Mouse (Mus musculus): ENCODE results near the gene Fgf4.
"Not testable (repeated sequence)": the region's sequence is repeated elsewhere in the genome, so short reads cannot be mapped to it uniquely, and the experiment has no call there.

Gene Fgf4

DNA sequence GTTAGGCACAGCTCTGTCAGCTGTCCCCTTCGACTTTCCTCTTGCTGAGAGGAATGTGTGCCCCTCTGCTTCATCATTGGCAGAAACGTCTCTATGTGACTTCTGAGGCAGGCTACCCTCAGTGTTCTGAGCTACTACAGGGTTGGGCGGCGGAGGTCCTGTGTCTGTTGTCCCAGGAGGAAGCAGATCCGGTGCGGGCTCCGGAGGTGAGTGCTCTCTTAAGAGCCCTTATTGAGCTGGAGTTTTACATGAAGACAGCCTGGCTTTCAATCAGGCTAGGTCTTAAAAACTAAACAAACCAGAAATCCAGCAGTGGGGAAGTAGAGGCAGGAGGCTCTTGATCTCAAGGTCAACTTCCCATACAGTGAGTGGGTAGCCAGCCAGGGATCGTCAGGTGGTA, 20.4 kb downstream of the Fgf4 start:
- DNase-seq = no peak

DNA sequence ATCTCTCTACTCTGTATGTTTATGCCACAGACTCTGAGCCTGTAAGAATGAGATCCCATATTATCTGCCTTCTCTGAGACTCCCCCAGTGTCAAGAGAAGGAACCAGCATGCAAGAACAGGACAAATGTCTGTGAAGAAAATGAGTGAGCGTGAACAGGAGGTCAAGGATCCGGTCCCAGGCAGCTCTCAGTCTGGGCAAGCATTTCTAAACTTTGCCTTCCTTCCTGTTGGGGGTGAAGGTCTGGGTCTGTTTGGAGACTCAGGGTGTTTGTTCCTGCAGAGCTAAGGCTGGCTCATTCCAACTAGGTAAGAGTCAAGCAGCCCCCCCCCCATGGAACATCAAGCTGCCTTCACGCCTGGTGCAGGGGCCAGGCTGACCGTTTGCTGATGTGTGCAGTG, 25.3 kb downstream of the Fgf4 start:
- DNase-seq = no peak

DNA sequence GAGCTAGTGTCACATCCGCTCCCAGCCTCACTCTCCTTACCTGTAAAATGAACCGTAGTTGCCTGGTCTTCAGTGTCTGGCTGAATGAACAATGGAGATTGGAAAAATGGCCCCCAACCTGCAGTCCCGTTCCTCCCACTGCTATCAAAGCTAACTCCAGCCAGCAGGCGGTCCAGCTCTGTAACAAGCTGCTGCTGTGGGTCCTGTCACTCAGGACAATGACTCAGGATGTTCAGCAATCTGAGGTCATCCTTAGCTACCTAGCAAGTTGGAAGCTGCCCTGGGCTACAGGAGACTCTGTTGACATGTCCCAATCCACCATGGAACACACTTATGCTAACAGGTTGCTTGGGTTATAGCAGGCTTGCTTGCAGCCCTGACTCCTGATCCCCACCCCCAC, 26.0 kb downstream of the Fgf4 start:
- DNase-seq = no peak

DNA sequence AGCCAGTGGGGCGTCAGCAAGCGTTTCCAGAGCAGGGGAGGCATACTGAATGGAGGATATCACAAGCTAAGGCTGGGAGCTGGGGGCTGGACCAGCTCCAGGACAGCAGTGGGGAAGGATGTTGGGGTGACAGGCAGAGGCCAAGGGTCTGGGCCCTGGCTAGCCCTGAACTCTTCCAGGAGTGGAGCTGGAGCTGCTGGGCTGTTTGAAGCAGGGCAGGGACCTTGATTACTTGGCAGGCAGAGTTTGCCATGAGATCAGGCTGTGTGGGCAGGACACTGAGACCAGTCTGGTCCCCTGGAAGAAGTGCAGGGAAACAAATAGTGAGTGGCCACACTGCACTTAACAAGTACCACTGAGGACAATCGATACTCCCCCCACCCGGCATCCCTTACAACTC, 27.1 kb downstream of the Fgf4 start:
- no peak for DNase-seq

DNA sequence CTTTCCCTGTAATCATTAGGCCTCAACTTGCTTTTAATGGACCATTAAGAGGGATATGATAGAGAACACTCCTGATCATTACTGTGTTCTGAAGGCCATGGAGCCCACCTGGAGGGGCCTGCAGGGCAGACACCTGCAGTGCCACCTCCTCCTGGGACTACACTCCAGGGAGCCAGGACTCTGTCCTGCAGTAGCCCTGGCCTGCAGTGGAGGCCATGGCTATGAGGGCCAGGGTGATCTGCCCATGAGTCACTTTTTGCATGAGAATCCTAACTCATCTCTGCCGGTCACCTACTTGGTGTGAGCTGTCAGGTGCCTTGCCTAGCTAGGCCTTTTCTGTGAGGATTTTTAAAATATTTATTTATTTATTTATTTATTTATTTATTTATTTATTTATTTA, 31.2 kb downstream of the Fgf4 start:
- no peak for DNase-seq

DNA sequence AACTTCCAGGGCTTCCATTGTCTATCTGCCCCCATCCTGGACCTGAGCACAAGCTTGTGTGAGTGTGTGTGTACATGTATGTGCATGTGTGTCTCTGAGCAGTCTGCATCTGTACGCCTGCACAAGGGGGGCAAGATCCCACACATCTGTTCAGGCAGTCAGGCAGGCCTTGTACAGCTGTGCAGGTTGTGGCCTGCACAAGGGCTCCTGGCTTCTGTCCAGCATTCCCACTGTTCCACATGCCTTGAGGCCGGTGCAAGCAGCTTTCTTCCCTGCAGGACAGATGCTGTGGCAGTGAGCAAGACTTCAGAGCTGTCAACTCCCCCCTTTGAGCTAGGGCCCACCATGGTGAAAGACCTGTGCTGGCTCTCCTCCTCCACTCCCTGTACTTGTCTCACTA, 35.9 kb downstream of the Fgf4 start:
- no peak for DNase-seq

DNA sequence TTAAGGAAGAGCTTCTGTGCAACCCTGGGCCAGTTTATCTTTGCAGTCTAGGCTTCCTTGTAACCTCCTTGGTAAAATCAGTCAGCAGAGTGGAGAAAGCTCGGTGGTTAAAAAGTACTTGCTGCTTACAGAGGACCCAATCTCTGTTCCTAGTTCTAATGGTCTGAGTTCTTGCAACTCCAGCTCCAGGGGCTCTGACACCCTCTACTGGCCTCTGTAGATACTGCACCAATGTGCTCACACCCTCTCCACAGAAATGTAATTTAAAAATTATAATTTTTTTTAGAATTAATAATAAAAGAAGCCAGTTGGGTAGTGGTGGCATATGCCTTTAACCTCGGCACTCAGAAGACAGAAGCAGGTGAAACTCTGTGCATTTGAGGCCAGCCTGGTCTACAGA, 40.5 kb downstream of the Fgf4 start:
- no peak for DNase-seq

DNA sequence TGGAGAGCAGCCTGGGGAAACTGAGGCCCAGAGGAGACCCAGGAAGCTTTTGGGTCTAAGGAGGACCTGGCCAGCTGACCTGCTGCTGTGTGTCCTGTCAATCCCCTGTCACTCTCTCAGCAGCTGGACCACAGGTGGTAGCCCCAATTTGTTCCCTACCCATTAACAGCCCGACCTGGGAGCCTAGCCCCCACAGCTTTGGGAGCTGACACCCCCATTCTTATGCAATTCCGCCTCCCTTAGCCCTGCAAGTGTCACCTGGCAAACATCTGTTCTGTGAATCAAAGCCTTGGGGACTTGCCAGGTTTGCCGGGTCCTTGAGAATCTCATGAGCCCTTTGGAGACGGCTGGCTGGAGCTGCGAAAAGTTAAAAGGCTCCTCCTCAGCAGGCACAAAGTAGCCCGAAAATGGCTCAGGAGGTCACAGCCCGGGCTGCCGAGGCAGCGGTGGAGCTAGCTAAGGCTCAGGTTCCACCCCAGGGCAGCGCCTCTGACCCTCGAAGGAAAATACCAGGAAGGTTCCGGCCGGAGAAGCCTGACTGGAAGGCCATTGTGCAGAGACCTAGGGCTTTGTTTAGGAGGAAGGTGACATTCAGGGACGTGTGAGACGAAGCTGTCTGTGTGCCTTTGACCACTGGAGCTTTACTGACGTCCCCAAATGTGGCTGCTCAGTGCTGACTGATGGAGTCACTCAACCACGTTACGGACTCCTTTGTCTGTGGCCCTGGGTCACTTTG, 41.6 kb downstream of the Fgf4 start:
- no peak for DNase-seq

DNA sequence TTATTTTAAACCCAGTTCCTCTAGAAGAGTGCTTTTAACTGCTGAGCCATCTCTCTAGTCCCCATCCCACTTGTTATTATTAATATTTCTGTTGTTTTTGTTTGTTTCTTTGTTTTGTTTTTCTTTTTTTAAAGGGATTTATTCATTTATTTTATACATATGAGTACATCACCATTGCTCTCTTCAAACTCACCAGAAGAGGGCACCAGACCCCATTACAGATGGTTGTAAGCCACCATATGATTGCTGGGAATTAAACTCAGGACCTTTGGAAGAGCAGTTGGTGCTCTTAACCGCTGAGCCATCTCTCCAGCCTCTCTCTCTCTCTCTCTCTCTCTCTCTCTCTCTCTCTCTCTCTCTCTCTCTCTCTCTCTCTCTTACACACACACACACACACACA, 43.5 kb downstream of the Fgf4 start:
- DNase-seq = not testable (repeated sequence)

DNA sequence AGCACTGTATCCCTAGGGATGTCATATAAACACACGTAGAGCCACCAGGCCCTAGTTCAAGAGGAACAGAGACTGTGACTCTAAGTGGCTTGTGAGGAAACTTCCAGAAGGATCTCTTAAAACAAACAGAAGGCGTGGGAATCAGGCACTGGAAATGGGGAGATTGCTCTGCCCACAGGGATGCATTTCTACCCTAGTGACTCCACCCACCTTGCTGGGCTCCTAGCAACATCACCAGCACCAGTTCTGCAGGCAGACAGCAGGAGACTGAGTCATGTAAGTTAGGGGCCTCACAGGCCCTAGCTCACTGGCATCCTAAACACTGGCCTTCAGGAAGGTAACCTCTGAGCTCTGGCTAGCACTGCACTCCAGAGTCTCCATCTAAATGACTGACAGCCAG, 44.7 kb downstream of the Fgf4 start:
- no peak for DNase-seq

DNA sequence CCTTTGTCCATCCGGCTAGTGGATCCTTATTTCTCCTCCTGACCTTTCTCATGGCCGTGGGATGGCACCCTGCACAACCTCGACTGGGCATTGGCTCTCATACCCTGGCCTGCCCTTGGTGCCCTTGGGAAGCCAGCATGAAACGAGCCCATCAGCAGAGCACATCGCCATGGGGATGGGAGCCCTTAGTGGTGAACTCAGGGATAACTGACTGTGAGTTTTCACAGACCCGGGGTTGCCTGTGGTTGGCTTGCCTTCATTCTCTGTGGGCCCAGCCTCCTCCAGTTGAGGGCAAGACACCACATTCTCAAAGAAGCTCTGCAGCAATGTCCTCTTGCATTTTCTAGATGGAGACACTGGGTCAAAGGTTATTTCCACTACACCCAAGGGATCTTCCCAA, 45.2 kb downstream of the Fgf4 start:
- no peak for DNase-seq

DNA sequence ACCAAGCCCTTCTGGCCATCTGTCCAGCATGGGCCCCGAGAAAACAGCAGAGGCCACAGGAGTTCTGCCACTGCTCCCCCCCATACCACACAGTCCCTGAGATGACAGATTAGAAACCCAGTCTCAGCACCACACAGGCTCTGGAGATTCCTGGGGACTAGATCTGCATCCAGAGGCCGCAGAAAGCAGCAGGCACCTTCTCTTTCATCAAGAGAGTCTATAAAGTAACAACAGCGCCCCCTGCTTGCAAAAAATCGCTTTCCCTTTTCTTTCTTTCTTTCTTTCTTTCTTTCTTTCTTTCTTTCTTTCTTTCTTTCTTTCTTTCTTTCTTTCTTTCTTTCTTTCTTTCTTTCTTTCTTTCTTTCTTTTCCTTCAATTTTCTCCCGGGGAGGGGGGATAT, 47.0 kb downstream of the Fgf4 start:
- no peak for DNase-seq

DNA sequence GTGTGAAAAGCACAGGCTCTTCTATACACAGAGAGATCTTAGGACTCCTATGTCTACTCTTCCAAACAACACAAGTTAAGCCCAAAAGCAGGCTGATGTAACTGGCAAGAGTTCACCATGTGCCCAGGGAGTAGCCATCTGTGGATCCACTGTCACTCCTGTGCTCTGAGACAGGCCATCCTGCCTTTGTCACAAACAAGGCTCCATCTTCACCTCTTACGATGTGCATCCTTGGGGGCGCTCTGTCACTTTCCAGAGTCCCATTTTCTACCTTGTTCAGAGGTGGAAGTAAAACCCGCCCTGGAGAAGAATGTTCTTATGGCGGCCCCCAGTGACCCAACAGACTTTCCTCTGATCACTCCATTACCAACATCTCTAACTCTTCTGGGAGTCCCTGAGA, 47.5 kb downstream of the Fgf4 start:
- DNase-seq = no peak

DNA sequence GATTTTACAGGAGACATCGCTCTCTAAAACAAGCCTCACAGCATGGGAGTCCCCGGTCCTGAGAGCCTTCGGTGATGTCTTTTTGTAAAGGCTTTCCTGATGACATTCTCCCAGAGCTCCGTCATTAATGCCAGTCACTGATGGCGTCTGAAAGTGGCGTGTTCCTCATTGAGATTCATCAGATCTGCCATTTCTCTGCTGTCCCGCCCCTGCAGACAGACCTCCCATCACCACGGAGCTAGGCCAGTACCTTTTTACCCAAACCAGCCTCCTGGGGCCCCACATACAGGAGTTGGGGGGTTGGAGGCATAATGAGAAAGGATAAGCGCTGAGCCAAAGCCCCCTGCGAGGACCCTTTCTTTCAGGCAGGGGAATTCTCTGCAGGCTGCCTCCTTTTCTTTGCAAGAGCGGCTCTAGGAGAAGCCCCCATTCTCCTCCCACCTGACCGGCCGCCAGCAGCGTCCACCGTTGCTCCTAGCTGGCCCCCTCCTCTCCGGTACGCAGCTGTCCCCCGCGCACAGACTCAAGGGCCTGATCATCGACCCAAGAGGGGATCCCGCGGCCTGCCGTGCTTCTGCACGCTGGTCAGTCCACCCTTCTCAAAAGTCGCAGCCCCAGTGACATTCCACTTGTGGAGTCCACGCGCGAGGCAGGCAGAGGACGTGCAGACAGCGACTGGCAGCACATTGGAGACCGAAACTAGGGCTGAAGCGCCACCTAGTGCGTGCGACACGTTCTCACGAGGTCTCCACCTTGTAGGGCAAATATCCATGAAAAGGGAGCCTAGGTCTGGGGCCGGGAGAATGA, 48.3 kb downstream of the Fgf4 start:
- DNase-seq = peak; percentile 67

DNA sequence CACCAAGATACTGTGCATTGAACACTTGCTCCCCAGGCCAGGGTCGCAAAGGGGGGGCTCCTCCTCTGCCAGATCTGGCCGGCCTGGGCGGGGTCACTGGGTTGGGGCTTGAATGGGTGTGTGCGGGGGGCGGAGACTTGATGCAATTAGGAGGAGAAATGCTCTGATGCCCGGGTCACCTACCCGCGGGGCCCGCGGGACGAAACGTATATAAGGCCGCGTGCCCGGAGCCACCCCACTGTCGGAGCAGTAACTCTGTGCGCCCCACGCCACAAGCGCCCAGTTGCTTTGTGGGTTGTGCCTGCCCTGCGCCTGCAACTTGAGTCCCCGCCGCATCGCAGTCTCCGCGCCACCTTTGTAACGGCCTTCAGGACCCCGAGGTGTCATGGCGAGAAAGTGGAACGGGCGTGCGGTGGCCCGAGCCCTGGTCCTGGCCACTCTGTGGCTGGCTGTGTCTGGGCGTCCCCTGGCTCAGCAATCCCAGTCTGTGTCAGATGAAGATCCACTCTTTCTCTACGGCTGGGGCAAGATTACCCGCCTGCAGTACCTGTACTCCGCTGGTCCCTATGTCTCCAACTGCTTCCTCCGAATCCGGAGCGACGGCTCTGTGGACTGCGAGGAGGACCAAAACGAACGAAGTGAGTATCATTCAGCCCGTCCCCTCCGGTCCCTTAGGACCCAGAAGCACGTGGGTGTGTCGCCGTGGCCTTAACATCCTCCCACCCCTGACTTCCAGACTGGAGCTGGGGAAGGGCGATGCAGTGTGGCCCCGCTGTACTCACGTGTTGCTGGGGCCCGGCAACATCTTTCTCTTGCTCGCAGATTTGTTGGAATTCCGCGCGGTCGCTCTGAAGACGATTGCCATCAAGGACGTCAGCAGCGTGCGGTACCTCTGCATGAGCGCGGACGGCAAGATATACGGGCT, 49.4 kb downstream of the Fgf4 start, which contains the start of gene Fgf15:
Gene Fgf15, plus strand, starts transcription at position 238 of the 925 bp plus-strand sequence.
- DNase-seq = no peak

DNA sequence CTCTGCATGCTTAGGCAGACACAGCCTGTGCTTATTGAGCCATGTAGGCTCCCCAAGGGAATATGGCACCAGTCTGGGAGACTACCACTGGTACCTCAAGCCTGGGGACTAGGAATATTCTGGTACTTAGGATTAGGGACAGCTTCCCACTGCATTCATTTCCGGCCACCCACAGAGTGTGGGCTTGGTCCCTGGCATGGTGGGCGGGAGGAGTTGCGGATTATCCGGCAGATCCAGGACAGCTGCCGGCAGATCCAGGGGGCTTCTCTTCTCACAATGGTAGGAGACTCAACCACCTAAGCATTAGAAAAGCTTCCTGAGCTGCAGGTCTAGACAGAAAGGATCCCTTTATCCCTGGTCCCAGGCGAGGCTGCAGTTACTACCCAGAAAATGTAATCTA, 51.3 kb downstream of the Fgf4 start:
- DNase-seq = no peak

DNA sequence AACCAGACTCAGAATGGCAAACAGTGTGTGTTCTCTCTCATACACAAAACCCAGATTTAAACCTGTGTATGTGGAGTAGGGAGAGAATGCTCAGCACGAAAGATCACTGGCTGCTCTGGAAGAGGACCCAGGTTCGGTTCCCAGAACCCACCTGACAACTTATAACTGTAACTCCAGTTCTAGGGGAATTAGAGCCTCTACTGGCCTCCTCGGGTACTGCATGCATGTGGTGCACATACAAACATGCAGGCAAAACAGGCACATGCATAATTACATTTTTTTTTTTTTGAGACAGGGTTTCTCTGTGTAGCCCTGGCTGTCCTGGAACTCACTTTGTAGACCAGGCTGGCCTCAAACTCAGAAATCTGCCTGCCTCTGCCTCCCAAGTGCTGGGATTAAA, 58.3 kb downstream of the Fgf4 start:
- not testable (repeated sequence) for DNase-seq

DNA sequence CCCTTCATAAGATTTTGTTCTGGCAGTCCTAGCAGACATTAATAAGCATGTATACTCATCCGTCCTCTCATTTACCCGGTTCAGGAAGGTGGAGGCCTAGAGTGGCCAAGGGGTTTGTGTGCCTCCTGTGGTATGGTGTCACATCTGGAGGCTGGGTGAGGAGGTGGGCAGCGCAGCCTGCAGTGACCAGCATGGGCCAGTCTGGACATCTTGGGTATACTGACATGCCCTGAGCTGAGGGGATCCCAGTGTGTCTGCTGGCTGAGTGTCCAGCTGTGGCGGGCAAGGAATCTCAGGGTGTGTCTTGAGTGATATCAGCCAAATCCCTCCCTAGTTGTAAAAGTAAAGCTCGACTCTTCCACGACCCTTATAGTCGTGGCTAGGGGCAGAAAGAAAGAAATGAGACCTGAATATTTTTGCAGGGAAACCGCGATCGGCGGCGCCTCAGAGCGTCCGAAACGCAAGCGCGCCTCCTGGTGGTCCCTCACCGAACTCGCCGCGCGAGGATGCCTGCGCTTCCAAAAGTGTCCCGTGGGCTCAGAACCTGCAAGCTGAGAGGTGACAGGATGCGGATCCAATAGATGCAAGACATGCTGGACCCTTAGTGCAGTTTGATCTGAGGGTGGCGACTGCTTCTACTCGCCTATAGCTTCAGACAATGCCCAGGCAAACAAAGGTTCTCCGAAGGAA, 59.7 kb downstream of the Fgf4 start:
- DNase-seq = no peak

DNA sequence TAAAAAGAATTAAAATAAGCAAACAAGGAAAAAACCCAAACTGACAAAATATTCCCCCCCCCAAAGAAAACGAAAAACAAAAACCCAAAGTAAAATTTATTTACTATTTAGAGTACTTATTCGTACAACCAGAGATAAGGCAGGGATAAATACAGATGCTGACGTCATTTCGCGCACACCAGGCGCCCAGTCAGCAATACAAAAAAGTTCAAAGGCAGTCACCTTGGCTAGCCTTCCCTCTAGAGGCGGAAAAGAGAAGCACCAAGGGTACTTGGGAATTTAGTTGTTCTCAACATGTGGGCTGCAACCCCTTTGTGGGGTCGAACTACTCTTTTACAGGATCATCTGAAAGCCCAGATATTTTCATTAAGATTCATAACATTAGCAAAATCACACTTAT, 60.6 kb downstream of the Fgf4 start:
- DNase-seq = no peak

DNA sequence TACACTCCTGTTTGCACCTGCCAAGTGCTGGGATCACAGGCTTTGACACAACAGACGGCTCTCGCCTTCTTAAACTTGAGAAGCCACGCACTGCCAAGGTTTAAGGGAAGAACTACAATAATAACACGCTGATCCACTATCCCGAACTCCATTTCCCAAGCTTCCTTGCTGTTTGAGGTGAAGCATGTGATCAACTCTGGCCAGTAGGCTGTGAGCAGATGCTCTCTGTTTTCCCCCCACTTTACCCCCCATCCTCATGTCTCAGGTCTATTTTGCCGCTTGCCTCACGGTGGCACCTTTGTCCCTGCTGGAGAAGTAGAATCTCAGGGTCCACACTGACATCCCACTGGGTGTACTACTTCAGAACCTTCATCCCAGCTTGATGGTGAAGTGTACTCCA, 61.5 kb downstream of the Fgf4 start:
- no peak for DNase-seq

DNA sequence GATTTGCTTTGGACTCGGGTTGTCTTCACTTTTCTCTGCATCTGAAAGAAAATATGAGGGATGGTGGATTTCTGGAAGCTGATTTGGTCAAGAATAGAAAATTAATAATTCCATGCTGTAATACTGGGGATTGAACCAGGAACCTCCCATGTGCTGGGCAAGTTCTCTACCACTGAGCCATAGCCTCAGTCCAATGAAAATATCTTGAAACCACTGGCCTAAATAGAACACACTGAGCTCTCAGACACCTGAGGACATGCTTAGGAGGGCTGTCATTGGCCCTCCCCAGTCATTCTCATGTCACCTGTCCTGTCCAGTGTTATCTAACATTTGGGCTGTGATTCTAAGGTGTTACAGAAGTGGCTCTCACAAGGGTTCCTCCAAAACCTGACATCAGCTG, 64.0 kb downstream of the Fgf4 start:
- no peak for DNase-seq

DNA sequence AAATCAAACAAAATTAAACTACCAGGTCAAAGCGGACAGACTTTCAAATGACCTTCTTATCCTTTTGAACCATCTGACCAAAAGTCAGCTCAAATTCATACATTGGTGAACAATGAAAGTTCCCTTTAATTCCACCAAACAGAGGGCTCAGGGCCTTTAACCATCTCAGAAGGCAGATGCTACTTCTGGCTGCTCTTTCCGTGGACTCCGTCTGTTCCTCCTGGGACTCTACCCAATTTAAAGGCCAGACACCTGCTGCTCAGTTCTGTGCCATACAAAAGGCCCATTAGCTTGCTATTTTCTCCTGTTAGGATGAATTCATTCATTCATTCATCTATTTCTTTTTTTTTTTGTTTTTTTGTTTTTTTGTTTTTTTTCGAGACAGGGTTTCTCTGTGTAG, 65.7 kb downstream of the Fgf4 start:
- peak; percentile 86 for DNase-seq
